Mouse (Mus musculus): ENCODE measurements around the gene Oprd1.

Gene Oprd1

GRCm38 (mm10) chr4:132062289-132062688, 82.0 kb downstream of the Oprd1 start:
- in situ Hi-C loops (cut with MboI, MseI) = no loop called here

All from T-helper 2 cell (primary cell).